Mouse (Mus musculus) gastrocnemius, postnatal 10 days (tissue): Measurements from ENCODE around the gene Cd86. TPM values are rescaled to one million over a fixed set of nuclear protein-coding genes. Genes with fewer than 3 reads are reported as not detected.

Source experiments
- DNase-seq: peaks from one replicate; pipeline ENCODE4 v3.0.0; 2021; ENCODE audit warnings: mixed read lengths
- total RNA-seq, 2 experiments: library from RNA; stranded (reverse); gene quantifications; 2 replicates each; pipeline ENCODE4 v1.2.3; 2021

The Cd86 gene
- total RNA-seq, 2 experiments from 2014 or later = 1.2 to 1.3 TPM

DNA sequence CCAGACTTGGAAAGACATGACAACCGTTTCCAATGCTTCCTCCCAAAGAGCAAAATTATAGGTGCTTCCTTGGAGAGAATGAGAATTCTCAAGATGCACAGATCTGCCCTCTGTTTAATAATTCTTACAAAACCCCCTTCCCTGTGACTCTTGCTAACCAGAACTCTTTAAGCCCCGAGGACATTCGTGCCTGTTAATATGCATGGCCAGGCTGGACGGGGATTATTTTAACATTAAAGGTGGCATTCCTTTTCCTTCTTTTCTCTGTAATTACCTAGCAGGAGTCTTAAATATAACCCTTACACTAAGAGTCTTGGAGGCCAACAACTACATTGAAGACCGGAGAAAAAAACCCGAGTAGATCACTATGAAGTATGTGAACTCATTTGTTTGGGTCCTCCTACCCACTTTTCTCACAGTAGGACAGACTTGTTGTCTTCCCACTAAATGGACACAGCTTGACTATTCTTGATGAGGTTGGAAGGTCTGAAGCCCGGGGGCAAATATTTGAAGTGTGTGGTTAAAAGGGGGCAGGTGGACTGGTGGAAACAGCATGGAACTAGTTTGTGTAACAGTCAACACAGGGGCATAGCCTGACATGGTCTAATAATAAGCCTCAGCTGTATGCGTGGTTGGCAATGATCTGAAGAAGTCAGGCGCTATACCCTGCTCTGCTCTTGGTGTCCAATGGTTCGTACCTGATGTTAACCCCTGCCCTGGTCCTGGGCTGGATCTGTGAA, 69.0 kb downstream of the Cd86 start:
- no peak for DNase-seq

DNA sequence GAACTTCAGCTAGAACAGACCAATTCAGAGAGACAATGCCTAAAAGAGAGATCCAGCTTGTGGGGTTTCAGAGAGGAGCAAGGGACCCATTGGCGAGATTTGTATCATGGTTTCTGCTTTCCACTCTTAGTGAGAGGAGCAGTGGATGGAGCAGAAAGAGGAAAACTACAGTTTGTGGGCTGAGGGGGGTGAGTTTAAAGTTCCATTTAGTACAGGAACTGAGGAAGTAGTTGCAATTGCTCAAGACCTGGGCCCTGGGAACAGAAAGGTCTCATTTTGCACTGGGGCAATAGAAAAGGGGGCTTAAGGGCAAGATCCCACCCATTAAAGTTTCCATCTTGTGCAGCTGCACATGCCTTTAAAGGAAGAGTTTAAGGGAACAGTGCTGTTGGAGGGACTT, 76.0 kb downstream of the Cd86 start:
- DNase-seq = no peak

DNA sequence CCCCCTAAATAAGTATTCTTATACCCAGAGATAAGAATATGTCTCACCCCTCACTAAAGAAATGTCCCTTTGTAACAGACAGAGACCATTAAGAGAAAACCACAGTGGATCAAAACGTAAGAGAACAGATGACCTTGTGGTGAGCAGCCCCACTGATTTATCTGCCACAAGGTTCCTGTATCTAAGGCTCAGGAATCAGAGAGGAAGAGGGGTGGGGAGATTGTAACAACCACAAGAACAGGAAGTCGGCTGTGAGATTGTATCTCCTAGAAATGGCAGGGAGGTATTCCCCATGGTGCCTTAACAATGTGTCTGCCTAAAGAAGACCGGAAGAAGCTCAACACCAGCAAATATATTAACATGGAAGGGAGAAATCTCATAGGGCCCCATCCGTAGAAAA, 77.9 kb downstream of the Cd86 start:
- DNase-seq = no peak

DNA sequence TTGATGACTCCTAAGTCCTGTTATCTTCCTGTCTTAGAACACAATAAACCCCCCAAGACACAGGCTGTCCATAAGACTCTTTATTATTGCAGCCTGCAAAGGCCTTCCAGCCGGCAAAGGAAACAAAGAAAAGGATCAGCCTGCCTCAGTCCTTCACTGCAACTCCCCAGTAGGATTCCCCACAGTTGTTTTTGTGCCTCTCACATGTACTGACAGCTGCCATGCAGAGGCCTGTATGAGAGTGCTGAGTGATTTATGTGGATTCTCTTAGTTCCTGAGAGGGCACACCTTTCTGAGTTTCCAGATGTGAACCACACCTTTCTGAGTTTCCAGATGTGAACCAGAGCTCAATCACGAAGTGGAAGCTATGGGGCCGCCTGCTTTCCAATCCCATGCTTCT, 83.8 kb downstream of the Cd86 start:
- DNase-seq = no peak

DNA sequence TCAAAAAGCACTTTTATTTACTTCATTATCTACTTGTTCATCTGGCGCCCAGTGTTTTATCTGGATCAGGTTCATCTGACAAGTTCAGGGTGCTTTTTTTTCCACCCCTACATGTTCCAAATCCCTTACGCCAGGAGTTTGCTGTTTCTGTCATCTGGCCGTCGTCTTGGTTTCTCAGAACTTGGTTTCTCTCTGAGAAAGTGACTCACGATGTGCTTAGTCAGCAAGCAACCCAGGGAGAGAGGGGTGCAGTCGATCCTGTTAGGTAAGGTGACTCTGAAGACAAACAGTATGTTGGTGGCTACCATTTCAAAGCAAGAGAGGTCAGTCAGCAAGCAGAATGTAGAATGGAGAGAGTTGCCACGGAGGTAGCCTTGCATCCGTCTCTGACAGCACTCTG, 93.9 kb downstream of the Cd86 start:
- DNase-seq = no peak

DNA sequence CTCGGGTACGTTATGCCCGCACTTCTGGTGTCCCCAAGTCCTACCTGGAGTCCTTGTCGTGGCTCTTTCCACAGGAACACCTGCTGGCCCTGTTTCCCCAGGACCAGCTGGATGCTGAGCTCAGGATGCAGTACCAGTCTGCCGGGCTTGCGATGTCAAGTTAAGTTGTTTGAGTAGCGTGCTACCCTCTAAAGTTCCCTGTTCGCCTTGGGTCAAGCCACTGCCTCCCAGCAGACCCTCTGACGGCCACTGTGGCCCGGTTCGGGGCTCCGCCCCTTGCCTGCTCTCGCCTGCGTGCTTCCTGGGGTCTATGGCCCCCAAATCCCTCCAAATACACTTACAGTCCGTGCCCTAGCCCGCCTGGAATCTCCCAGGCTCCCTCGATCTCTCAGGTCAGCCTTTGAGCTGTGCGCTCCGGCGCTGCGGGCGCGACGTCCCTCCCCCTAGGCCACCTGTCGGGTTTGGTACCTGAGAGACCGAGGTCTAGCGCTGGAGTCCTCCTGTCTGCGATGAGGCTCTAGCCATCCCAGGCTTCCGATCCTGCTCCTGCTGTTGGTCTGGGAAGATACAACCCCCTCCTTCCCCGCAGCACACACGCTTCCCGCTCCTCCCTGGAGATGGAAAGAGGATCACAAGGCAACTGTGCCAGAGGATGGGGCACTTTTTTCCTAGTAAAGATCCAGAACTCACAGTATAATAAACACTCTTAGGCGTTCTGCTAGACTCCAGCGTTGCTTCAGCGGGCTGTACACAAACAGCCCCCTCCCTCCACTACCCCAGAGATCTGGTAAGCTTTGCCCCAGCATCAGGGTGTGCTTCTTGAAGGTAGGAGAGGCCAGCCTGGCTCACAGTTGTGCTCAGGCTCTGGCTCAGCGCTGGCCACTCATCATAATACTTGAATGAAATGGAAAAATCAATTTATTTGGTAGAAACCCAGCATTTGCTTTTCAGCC, 104.2 kb downstream of the Cd86 start, which contains the start of gene Casr:
Gene Casr, minus strand, starts transcription at position 756 of the 953 bp plus-strand sequence.
- DNase-seq = no peak

DNA sequence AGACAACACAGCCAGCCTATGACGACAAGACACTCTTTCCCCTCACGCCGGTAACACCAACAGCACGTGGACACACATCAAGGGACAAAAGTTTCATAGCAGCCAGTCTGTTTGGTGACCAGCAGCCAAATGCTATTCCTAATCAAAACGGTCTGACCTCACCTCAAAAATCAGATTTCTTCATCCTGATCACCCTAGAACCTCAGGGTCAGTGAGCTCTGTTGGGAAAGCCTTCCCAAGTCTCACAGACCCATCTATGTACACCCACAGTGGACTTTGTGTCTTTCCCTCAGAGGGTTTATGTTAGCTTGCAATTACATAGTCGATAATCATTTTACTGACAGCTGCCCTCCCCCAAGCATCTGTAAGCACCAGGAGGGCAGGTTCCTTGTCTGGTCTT, 106.3 kb downstream of the Cd86 start:
- no peak for DNase-seq

DNA sequence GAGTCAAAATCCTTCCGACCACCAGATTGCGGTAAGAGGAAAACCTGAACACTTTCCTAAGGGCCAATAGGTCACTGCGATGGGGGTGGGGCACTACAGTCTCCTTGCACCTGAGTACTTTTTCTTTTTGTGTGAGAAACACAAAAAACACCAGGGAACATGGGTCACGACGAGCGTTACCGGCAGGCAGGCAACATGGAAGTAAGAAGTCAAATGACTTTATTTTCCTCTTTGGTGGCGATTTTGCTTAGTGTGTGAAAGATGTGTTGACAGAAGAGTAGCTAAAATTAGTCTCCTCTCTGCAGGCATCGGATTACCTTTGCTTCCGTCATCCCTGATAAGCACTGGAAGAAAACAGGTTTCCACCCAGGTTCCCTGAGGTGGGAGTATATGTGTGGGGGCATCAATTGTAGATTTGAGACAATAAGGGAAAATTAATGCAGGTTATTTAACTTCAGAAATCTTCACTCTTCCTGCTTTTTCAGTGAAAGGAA, 110.2 kb downstream of the Cd86 start:
- DNase-seq = no peak

Other genes starting within 250 kb of the Cd86 start
- gene Stfa3, start 210.7 kb downstream of the Cd86 start, total RNA-seq = 1 to 10 TPM in 1 of 2 experiments, not detected in 1; 5.9 TPM
- under 1 TPM; 0.14 to 0.16 TPM for gene Casr, start 103.9 kb downstream of the Cd86 start, total RNA-seq
- under 1 TPM in 1 of 2 experiments, not detected in 1; 0.07 TPM for gene Ildr1, start 27.9 kb upstream of the Cd86 start, total RNA-seq
- 1 to 10 TPM in 1 of 2 experiments, under 1 TPM in 1; 0.97 to 4.3 TPM for gene Slc15a2, start 118.9 kb upstream of the Cd86 start, total RNA-seq
- 10 to 100 TPM in 1 of 2 experiments, 1 to 10 TPM in 1; 8.6 to 10.9 TPM for gene Iqcb1, start 162.3 kb upstream of the Cd86 start, total RNA-seq
- under 1 TPM; 0.28 to 0.29 TPM for gene Eaf2, start 208.9 kb upstream of the Cd86 start, total RNA-seq
- 10 to 100 TPM; 23.2 to 25.5 TPM for gene Golgb1, start 209.1 kb upstream of the Cd86 start, total RNA-seq